Mouse (Mus musculus): ENCODE data around the gene Ppp1r16b.

- TF ChIP-seq CTCF (IDR thresholded peaks at IDR 0.05; ENCODE audit: borderline replicate concordance, insufficient read depth, low read depth, low read length), result no peak
- TF ChIP-seq POLR2A (IDR thresholded peaks at IDR 0.05; ENCODE audit: borderline replicate concordance, insufficient read depth, low read length), result no peak
Observed at GRCm38 (mm10) chr2:158722991-158723551, 57.9 kb downstream of the Ppp1r16b start.
